Mouse (Mus musculus) bone marrow, adult 2 months (tissue): ENCODE data around the gene Gm13695. TPM values are rescaled to one million over a fixed set of nuclear protein-coding genes. Genes with fewer than 3 reads are reported as not detected.
"Not testable (repeated sequence)": the region's sequence is repeated elsewhere in the genome, so short reads cannot be mapped to it uniquely, and the experiment has no call there.

Experiments used
- H3K27ac ChIP-seq: fragments of 200-500 bp; 2 replicates; pipeline ENCODE4 v1.5.1; 2012; ENCODE audit warnings: low read depth, mild to moderate bottlenecking, control low read depth, inconsistent platforms, low read length; ENCODE audit not compliant: control insufficient read depth, poor library complexity, insufficient read depth
- H3K4me1 ChIP-seq: fragments of 200-500 bp; 2 replicates; pipeline ENCODE4 v1.6.1; 2011; ENCODE audit warnings: low read length; ENCODE audit not compliant: control insufficient read depth, insufficient read depth
- H3K4me3 ChIP-seq: fragments of 200-500 bp; replicated peaks from 2 replicates; pipeline ENCODE3; 2011; ENCODE audit warnings: mild to moderate bottlenecking, low read depth, low read length, control low read depth; ENCODE audit not compliant: control insufficient read depth
- CTCF ChIP-seq: fragments of 200-500 bp; IDR thresholded peaks from 2 replicates; pipeline ENCODE4 v1.5.1; 2011; ENCODE audit warnings: low read length, control low read depth; ENCODE audit not compliant: control insufficient read depth, insufficient read depth
- POLR2A ChIP-seq: fragments of 200-500 bp; IDR thresholded peaks from 2 replicates; pipeline ENCODE4 v1.6.1; 2011; ENCODE audit warnings: low read depth, mild to moderate bottlenecking, control low read depth, low read length, borderline replicate concordance; ENCODE audit not compliant: control insufficient read depth
- WGBS: fragments of 180-500 bp; shearing (Covaris S2); methylation state at CpG from one replicate; pipeline ENCODE4 v1.1.7; 2018; 5-methylcytosine and 5-hydroxymethylcytosine counted together
- polyA plus RNA-seq: library from polyadenylated mRNA; stranded (reverse); fragments of >200 nt; gene quantifications from 2 replicates; pipeline ENCODE4 v1.2.4, GENCODE M21; 2011; ENCODE audit warnings: low replicate concordance; ENCODE audit not compliant: missing spikeins, insufficient read depth, insufficient read length

Gene Gm13695
- polyA plus RNA-seq, 1 experiment = not detected

GRCm38 (mm10) chr2:84008913-84009312 is 41.8 kb downstream of the Gm13695 start:
- TF ChIP-seq CTCF = no peak
- 73% methylated on average over 1 of the region's 1 CpGs for WGBS
- no peak overlapping the region for H3K27ac ChIP-seq
- no peak overlapping the region for H3K4me3 ChIP-seq
- no peaks in the 10 kb centered on the region for H3K4me1 ChIP-seq

GRCm38 (mm10) chr2:84009818-84010217 is 42.7 kb downstream of the Gm13695 start:
- H3K27ac ChIP-seq = no peak overlapping the region
- 6% methylated on average over 3 of the region's 3 CpGs for WGBS
- no peak for TF ChIP-seq CTCF
- no peak for TF ChIP-seq POLR2A
- H3K4me3 ChIP-seq = no peak overlapping the region
- H3K4me1 ChIP-seq = no peaks in the 10 kb centered on the region

GRCm38 (mm10) chr2:84014572-84014971 is 47.5 kb downstream of the Gm13695 start:
- no peak overlapping the region for H3K27ac ChIP-seq
- 69% methylated on average over 6 of the region's 6 CpGs for WGBS
- TF ChIP-seq CTCF = no peak
- TF ChIP-seq POLR2A = no peak
- H3K4me3 ChIP-seq = no peak overlapping the region
- no peaks in the 10 kb centered on the region; the same call in 1 of the 2 replicates for H3K4me1 ChIP-seq

GRCm38 (mm10) chr2:84016291-84016690 is 49.2 kb downstream of the Gm13695 start:
- WGBS = 79% methylated on average over 5 of the region's 5 CpGs
- not testable (repeated sequence) for H3K4me1 ChIP-seq, H3K27ac ChIP-seq, H3K4me3 ChIP-seq

- WGBS = 20% methylated on average over 3 of the region's 3 CpGs
- Histone ChIP-seq H3K4me1 (no peaks in the 10 kb centered on the region; the same call in 1 of the 2 replicates), H3K27ac (no peak overlapping the region), H3K4me3 (no peak overlapping the region)
- TF ChIP-seq POLR2A (no peak), CTCF (no peak)
These were observed 51.2 kb downstream of the Gm13695 start for GRCm38 (mm10) chr2:84018330-84018729.

Other genes with a start within 250 kb of the Gm13695 start
- 17.6 and 24.7 TPM in 2 replicates for gene Itgav, start 242.9 kb upstream of the Gm13695 start, polyA plus RNA-seq
- not detected in 2 replicates for gene Fam171b, start 154.7 kb upstream of the Gm13695 start, polyA plus RNA-seq
- not detected in 2 replicates for gene Zswim2, start 26.1 kb upstream of the Gm13695 start, polyA plus RNA-seq
- not detected in 2 replicates for gene Gm13698, start 11.6 kb upstream of the Gm13695 start, polyA plus RNA-seq
- gene Gm13693, start 5.8 kb upstream of the Gm13695 start, polyA plus RNA-seq = not detected in 2 replicates
- gene Gm13696, start 5.8 kb downstream of the Gm13695 start, polyA plus RNA-seq = not detected in 2 replicates
- gene Gm13694, start 11.6 kb downstream of the Gm13695 start, polyA plus RNA-seq = not detected in 2 replicates
- not detected in 2 replicates for gene Gm13697, start 17.4 kb downstream of the Gm13695 start, polyA plus RNA-seq
- gene Gm13691, start 23.2 kb downstream of the Gm13695 start, polyA plus RNA-seq = not detected in 2 replicates